Mouse (Mus musculus) frontal cortex, adult (tissue): Measurements from ENCODE around the gene Kidins220.

Experiments
- ATAC-seq: cut with Nextera tagmentation; 2 replicates; pipeline ENCODE4 v1.9.2; 2017; ENCODE audit warnings: mild to moderate bottlenecking, moderate library complexity, mixed read lengths; ENCODE audit not compliant: low TSS enrichment

Kidins220 gene

DNA sequence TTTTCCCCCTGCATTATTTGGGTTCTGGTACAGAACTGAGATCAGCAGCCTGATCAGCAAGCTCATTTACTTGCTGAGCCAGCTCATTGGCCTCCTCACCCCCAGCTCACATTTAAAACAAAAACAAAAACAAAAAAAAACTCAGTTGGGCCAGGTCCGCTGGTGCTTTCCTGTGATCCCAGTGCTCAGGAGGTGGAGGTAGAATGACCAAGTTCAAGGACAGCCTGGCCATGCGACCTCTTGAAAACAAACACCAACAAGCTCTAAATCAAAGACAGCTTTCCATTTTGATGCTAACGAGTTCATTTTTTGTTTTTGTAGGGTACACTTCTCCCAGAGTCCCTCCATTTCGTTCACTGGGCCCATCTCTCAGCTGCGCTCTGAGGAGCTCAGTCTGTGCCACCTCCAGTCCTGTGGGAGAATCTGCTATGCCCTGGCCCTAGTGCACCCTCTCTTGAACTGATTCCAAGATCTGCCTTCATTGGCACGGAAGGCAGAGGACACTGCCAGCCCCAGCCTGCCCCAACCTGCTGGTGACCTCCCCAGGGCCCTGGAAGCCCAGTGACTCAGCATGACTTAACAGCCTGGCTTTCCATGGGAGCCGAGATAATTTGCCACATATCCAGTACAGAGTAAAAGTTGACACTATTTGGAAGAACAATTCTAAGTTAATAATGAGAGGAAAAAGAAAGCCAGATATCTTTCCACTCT lies 135.4 kb downstream of the Kidins220 start:
- no peak for ATAC-seq

DNA sequence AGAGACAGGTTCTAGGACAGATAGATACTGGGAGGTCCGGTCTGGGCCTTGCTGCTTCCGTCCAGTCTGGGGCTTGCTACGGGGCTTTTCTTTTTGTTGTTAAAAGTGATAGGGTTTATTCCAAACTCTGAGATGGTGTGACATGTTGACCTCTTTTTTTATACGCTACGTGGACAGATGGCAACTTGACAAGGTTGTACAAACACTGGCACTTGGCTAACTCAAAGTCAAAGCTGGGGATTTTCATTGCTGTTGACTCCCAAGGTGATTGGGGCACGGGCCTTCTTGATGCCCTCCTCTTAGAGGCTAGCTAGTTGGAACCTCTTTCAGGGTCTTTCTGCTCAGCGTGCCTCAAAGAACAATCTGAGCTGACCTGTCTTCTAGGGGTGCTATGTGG lies 136.0 kb downstream of the Kidins220 start:
- ATAC-seq = no peak
